Mouse (Mus musculus) urinary bladder, postnatal 4 days (tissue): Measurements from ENCODE around the gene Slc31a1.
A peak's percentile ranks its signal among the peaks of the same experiment; 100 is the strongest.

Source experiments
- DNase-seq, 2 experiments: peaks; one replicate each; pipeline ENCODE4 v3.0.0; 2021 to 2022; ENCODE audit warnings: low spot score in 2 of 2

Slc31a1 gene

GRCm38 (mm10) chr4:62360088-62360804 is at the start of gene Slc31a1, which contains the start of gene Fkbp15:
Gene Slc31a1 (plus strand): TSS chr4:62360727.
Gene Fkbp15 (minus strand): TSS chr4:62360548.
- DNase-seq: peak; percentile 95

GRCm38 (mm10) chr4:62312821-62313220 is 47.7 kb upstream of the Slc31a1 start:
- no peak for DNase-seq

- DNase-seq: no peak
These were observed 46.8 kb upstream of the Slc31a1 start for GRCm38 (mm10) chr4:62313641-62314211.

DNA sequence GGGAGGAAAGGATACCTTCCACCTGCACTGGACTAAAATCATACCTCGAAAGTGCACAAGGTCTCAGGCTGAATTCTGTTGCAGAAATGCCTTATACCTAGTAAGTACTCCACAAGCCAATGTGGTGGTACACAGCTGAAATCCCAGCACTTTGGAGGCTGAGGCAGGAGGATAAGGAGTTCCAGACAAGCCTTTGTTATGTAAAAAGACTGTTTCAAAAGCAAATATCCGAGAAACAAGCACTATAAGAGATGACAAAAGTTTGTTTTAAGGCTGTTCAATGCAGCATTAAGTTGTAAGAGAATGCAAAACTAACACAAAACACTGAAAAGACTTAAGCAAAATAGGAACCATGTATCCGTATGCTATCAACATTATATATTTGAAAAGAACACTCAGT is 46.0 kb upstream of the Slc31a1 start:
- no peak for DNase-seq

GRCm38 (mm10) chr4:62316456-62316855 is 44.1 kb upstream of the Slc31a1 start:
- DNase-seq: no peak

GRCm38 (mm10) chr4:62318294-62318693 is 42.2 kb upstream of the Slc31a1 start:
- DNase-seq: no peak

- DNase-seq: no peak
These were observed 37.8 kb upstream of the Slc31a1 start for GRCm38 (mm10) chr4:62322684-62323083.

DNA sequence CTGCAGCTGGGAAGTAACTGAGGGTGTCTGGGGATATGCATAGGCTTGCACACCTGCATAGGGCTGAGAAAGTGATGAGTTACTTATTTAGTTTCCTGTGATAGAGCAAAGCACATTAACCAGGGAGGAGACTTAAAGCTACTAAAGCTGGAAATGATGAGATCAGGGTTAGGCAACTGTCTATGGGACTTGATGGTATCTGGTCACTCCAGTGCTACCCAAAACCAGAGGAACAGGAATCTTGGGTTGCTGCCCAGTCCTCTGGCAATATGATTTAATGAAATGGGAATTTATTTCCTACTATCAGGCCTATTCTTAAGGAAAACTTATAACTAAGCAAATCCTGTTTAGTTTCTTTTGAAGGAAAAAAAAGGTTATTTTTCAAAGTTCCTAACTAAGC is 34.4 kb upstream of the Slc31a1 start:
- no peak for DNase-seq

DNA sequence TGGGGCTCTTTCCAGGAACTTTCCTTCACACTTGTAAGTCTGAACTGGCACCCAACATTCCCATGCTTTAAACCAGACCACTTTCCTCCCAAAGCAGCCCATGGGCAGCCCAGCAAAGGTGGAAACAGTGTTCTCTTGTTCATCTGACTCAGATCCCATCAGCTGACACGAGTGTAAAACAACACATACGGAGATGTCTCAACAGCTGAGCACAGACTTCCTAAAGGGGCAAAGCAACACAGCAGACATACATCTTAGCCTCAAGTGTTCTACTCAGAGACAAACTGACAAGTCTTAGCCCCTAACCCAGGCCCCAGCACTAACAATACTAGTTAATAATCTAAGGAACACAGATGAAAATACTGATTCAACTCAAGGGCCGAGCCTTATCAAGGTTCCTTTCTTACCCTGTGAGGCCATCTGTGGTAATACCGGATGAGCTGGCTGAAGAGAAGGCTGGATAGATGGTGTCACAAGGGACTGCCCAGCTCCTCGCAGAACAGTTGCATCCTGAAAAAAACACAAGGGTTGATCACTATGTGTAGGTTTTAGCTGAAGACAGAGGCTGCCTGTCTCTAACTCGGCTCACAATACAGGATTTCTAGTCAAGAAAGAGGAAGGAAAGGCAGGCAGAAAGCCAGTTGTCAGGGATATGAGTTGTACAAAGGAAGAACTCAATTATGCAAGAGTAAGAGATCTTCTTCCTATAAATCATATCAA is 31.4 kb upstream of the Slc31a1 start:
- no peak for DNase-seq

- DNase-seq: no peak
These were observed 28.6 kb upstream of the Slc31a1 start for GRCm38 (mm10) chr4:62331977-62332376.

GRCm38 (mm10) chr4:62338536-62338935 is 22.0 kb upstream of the Slc31a1 start:
- DNase-seq: no peak

DNA sequence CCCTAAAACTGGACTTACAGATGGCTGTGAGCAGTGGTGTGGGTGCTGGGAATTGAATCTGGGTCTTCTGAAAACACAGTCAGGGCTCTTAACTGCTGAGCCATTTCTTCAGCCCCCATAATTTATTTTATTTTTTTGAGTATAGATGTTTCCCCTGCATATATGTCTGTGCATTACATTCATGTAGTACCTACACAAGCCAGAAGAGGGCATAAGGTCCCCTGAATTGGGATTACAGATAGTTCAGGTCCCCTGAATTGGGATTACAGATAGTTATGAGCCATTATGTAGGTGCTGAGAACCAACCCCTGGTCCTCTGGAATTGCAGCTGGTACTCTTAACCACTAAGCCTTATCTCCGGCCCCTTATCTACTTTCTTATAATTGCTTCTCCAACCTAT is 16.5 kb upstream of the Slc31a1 start:
- no peak for DNase-seq

GRCm38 (mm10) chr4:62345827-62346226 is 14.7 kb upstream of the Slc31a1 start:
- DNase-seq: no peak

- DNase-seq: no peak
These were observed 12.8 kb upstream of the Slc31a1 start for GRCm38 (mm10) chr4:62347605-62348328.

GRCm38 (mm10) chr4:62348329-62348705 is 12.2 kb upstream of the Slc31a1 start:
- DNase-seq: no peak

DNA sequence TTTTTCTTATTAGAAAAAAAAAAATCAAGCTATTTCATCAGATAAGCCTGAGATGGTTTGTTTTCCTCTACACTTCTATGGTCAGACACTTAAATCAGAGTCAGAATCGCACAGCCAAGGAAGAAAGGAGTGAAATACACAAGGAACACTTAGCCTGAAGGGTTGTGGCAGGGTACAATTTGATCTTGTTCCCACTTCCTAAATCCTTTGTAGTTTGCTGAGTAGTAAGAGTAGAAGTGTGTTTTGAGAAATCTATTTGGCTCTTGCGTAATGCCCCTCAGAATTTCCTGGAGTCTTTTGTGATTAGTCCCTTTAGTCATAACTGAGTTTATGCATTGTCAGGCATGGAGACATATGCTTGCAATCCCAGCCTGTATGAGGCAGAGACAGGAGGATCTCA is 11.2 kb upstream of the Slc31a1 start:
- no peak for DNase-seq

DNA sequence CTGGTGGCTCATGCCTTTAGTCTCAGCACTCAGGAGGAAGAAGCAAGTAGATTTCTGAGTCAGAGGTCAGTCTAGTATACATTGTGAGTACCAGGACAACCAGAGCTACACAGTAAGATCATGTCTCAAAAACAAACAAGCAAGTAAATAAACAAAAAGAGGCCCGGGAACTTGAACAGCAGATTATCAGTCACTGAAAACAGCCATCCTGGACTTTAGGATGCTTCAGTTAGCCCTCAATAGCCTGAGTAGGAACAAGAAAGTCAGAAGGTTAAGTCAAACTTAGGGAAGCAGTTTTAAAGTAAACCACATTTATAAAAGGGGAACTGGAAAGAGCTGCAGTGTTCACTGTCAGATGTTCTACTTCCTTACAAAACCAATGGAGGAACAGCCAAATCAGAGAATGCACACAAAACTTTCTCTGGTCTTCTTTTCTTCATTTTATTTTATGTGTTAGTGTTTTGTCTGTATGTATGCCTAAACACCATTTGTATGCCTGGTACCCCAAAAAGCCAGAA is 2.8 kb upstream of the Slc31a1 start:
- no peak for DNase-seq

DNA sequence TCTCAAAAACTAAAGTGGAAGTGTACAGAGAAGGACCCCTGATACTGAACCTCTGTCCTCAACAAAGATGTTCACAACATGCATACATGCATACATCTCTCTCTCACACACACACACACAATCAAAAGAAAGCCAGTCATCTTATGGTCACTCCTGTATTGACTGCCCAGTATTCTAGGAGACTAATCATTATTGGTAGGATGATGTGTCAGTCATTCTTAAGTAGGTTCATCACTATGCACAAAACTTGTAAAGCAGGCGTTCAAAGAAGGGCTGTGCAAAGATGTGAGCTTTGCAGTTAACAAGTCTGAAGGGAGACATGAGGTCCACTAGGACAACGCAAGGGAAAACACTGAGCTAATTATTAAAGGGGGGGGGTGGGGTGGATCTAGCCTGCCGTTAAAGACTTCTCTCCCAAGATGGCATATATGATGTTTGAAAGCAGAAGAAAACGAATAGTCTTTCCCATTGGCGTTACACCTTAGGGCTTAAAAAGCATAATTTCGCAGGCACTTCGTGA is 1.2 kb upstream of the Slc31a1 start:
- DNase-seq: no peak

DNA sequence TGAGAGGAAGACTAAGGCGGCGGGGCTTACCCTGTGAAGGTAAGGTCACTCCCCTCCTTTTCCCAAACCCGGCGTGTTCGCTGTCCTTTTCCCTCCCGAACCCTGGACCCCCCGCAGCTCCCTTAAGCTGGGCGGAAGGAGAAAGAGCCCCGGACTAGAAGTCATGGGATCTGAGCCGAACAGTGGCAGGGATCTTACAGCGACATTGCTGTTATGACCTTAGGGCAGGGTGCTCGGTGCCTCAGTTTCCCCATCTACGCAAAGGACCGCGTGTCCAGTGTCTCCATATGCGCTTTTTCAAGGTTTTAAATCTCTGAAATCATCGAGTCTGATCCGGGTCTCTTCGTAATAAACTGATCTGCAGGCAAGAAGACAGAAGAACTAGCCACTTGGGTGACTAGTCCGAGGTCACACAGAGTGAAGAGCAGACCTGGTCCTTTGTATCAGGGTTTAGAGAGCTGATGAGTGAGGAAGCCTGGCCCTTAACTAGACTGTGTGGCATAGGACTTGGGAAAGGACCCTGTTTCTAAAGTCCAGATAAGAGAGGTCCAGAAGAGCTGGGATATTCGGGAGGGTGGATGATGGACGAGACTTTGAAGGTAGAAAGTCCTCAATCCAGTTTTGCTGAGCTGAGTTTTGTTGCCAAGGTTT is 403 bp downstream of the Slc31a1 start:
- no peak for DNase-seq

- no peak for DNase-seq
These were observed 1.0 kb downstream of the Slc31a1 start for GRCm38 (mm10) chr4:62361571-62361970.

GRCm38 (mm10) chr4:62361997-62362396 is 1.5 kb downstream of the Slc31a1 start:
- DNase-seq: no peak
